Mouse (Mus musculus): ENCODE measurements around the gene Dag1. TPM values are rescaled to one million over a fixed set of nuclear protein-coding genes. Genes with fewer than 3 reads are reported as not detected.

The Dag1 gene
- polyA plus RNA-seq (2011; ENCODE audit: insufficient read length, low read depth, missing spikeins): 102 and 109 TPM in 2 replicates

- Histone ChIP-seq H3K4me3 (ENCODE audit: insufficient read depth, low read length) (peak within 1 kb of the TSS; percentile 97), H3K4me1 (ENCODE audit: control insufficient read depth, insufficient read depth, low read length) (peaks cover 13% of the 10 kb centered on the region), H3K27ac (ENCODE audit: insufficient read depth, low read length) (peak within 1 kb of the TSS; percentile 92)
- TF ChIP-seq POLR2A (IDR thresholded peaks at IDR 0.05; ENCODE audit: low read depth, low read length) (peak; percentile 65), CTCF (IDR thresholded peaks at IDR 0.05; ENCODE audit: borderline replicate concordance, insufficient read depth, low read length) (no peak)
These were observed at the start of gene Dag1 for GRCm38 (mm10) chr9:108263690-108264190. TSS of gene Dag1 (minus strand) at chr9:108263958.

- H3K4me1 ChIP-seq (ENCODE audit: control insufficient read depth, insufficient read depth, low read length): peaks cover 5% of the 10 kb centered on the region
- H3K4me3 ChIP-seq (ENCODE audit: insufficient read depth, low read length): peak overlapping the region; percentile 58
- no peak for TF ChIP-seq POLR2A (IDR thresholded peaks at IDR 0.05; ENCODE audit: low read depth, low read length)
- no peak for TF ChIP-seq CTCF (IDR thresholded peaks at IDR 0.05; ENCODE audit: borderline replicate concordance, insufficient read depth, low read length)
- H3K27ac ChIP-seq (ENCODE audit: insufficient read depth, low read length): no peak overlapping the region
These were observed 44.4 kb upstream of the Dag1 start for GRCm38 (mm10) chr9:108308141-108308540.

GRCm38 (mm10) chr9:108307021-108307807 is 43.5 kb upstream of the Dag1 start:
- Histone ChIP-seq H3K4me3 (ENCODE audit: insufficient read depth, low read length) (peak overlapping the region; percentile 78), H3K4me1 (ENCODE audit: control insufficient read depth, insufficient read depth, low read length) (peaks cover 5% of the 10 kb centered on the region), H3K27ac (ENCODE audit: insufficient read depth, low read length) (peak overlapping the region; percentile 99)
- TF ChIP-seq CTCF (IDR thresholded peaks at IDR 0.05; ENCODE audit: borderline replicate concordance, insufficient read depth, low read length) (no peak), POLR2A (IDR thresholded peaks at IDR 0.05; ENCODE audit: low read depth, low read length) (no peak)

GRCm38 (mm10) chr9:108306571-108306980 is 42.8 kb upstream of the Dag1 start:
- TF ChIP-seq CTCF (IDR thresholded peaks at IDR 0.05; ENCODE audit: borderline replicate concordance, insufficient read depth, low read length) (no peak), POLR2A (IDR thresholded peaks at IDR 0.05; ENCODE audit: low read depth, low read length) (peak; percentile 43; the same call in 1 of the 2 replicates)
- Histone ChIP-seq H3K27ac (ENCODE audit: insufficient read depth, low read length) (peak overlapping the region; percentile 99), H3K4me1 (ENCODE audit: control insufficient read depth, insufficient read depth, low read length) (peaks cover 2% of the 10 kb centered on the region), H3K4me3 (ENCODE audit: insufficient read depth, low read length) (peak overlapping the region; percentile 78)

- Histone ChIP-seq H3K4me3 (ENCODE audit: insufficient read depth, low read length) (peak within 1 kb of the TSS; percentile 78), H3K4me1 (ENCODE audit: control insufficient read depth, insufficient read depth, low read length) (no peaks in the 10 kb centered on the region; the same call in 1 of the 2 replicates), H3K27ac (ENCODE audit: insufficient read depth, low read length) (peak within 1 kb of the TSS; percentile 99)
- TF ChIP-seq POLR2A (IDR thresholded peaks at IDR 0.05; ENCODE audit: low read depth, low read length): peak; percentile 92
- no peak for TF ChIP-seq CTCF (IDR thresholded peaks at IDR 0.05; ENCODE audit: borderline replicate concordance, insufficient read depth, low read length)
These were observed 42.1 kb upstream of the Dag1 start, which contains the start of the genes Rhoa and Tcta for GRCm38 (mm10) chr9:108305629-108306520. TSS of gene Rhoa (plus strand) at chr9:108306129. TSS of gene Tcta (minus strand) at chr9:108306160.

GRCm38 (mm10) chr9:108305170-108305569 is 41.4 kb upstream of the Dag1 start:
- TF ChIP-seq CTCF (IDR thresholded peaks at IDR 0.05; ENCODE audit: borderline replicate concordance, insufficient read depth, low read length) (no peak), POLR2A (IDR thresholded peaks at IDR 0.05; ENCODE audit: low read depth, low read length) (peak; percentile 58)
- Histone ChIP-seq H3K27ac (ENCODE audit: insufficient read depth, low read length) (peak overlapping the region; percentile 82), H3K4me3 (ENCODE audit: insufficient read depth, low read length) (peak overlapping the region; percentile 67), H3K4me1 (ENCODE audit: control insufficient read depth, insufficient read depth, low read length) (no peaks in the 10 kb centered on the region)

- Histone ChIP-seq H3K4me3 (ENCODE audit: insufficient read depth, low read length) (peak overlapping the region; percentile 67), H3K4me1 (ENCODE audit: control insufficient read depth, insufficient read depth, low read length) (no peaks in the 10 kb centered on the region), H3K27ac (ENCODE audit: insufficient read depth, low read length) (no peak overlapping the region)
- TF ChIP-seq POLR2A (IDR thresholded peaks at IDR 0.05; ENCODE audit: low read depth, low read length) (no peak), CTCF (IDR thresholded peaks at IDR 0.05; ENCODE audit: borderline replicate concordance, insufficient read depth, low read length) (no peak)
These were observed 41.0 kb upstream of the Dag1 start for GRCm38 (mm10) chr9:108304716-108305115.

- Histone ChIP-seq H3K4me3 (ENCODE audit: insufficient read depth, low read length) (no peak overlapping the region), H3K27ac (ENCODE audit: insufficient read depth, low read length) (no peak overlapping the region), H3K4me1 (ENCODE audit: control insufficient read depth, insufficient read depth, low read length) (no peaks in the 10 kb centered on the region)
- TF ChIP-seq POLR2A (IDR thresholded peaks at IDR 0.05; ENCODE audit: low read depth, low read length) (peak; percentile 40; the same call in 1 of the 2 replicates), CTCF (IDR thresholded peaks at IDR 0.05; ENCODE audit: borderline replicate concordance, insufficient read depth, low read length) (no peak)
These were observed 38.1 kb upstream of the Dag1 start for GRCm38 (mm10) chr9:108301853-108302252.
